Comparison of ENCODE assay signal across 8 mouse cellular contexts in genomic region chr16:75908635-75909494, GRCm38 (mm10).
A peak's percentile ranks its signal among the peaks of the same experiment; 100 is the strongest.
DNase-seq lines count a peak whose midpoint lies in the region; ATAC-seq lines count a peak whose summit lies in the region.

No protein-coding gene starts in this region.

- peak; percentile 93 for ATAC-seq in granulocyte monocyte progenitor cell, adult 5-6 weeks (replicated peaks; ENCODE audit: poor library complexity, severe bottlenecking)
- no peak for ATAC-seq in hindbrain, embryonic 13.5 days (ENCODE audit: low FRiP score)

- no peak overlapping the region for H3K9ac ChIP-seq in hindbrain, embryonic 13.5 days

- no peaks in the 10 kb centered on the region for H3K9me3 ChIP-seq in hindbrain, embryonic 13.5 days

- no peaks in the 10 kb centered on the region for H3K27me3 ChIP-seq in hindbrain, embryonic 13.5 days

- H3K4me3 ChIP-seq in hindbrain, embryonic 13.5 days: no peak overlapping the region

- no peaks in the 10 kb centered on the region for H3K36me3 ChIP-seq in hindbrain, embryonic 13.5 days

- no peak overlapping the region for H3K4me2 ChIP-seq in hindbrain, embryonic 13.5 days

- WGBS in hindbrain, embryonic 13.5 days: 79% methylated on average over 8 of the region's 8 CpGs

- no peaks in the 10 kb centered on the region for H3K4me1 ChIP-seq in hindbrain, embryonic 13.5 days (replicated peaks)

- DNase-seq in layer of hippocampus, adult 9-11 months: peak; percentile 74
- no peak for DNase-seq in layer of hippocampus, postnatal 10 days (ENCODE audit: low spot score in 2 of 2)
- peak; percentile 12 for DNase-seq in lung, postnatal 10 days
- peak; percentile 39 to 62 for DNase-seq in thymus, adult 18-20 months
- DNase-seq in right cerebral cortex, postnatal 25 days: no peak
- DNase-seq in urinary bladder, postnatal 10 days (ENCODE audit: low spot score): no peak

- no peak overlapping the region for H3K27ac ChIP-seq in hindbrain, embryonic 13.5 days

Comparison
In these comparisons a context has a peak if more than half of its experiments do, and no peak if none do; other contexts are left out.
1. DNase-seq: peak in layer of hippocampus, adult 9-11 months (single experiment), lung, postnatal 10 days (single experiment) and thymus, adult 18-20 months (2 of 2); none in layer of hippocampus, postnatal 10 days (0 of 2), right cerebral cortex, postnatal 25 days (single experiment) and urinary bladder, postnatal 10 days (single experiment).